Mouse (Mus musculus): ENCODE measurements around the gene Wnk1. TPM values are rescaled to one million over a fixed set of nuclear protein-coding genes. Genes with fewer than 3 reads are reported as not detected.
A peak's percentile ranks its signal among the peaks of the same experiment; 100 is the strongest.

Wnk1 gene
- polyA plus RNA-seq, 1 experiment from 2014 or later = 31.2 TPM

GRCm38 (mm10) chr6:120082251-120082950 lies 43.9 kb upstream of the Wnk1 start:
- Histone ChIP-seq H3K9me3 (ENCODE audit: control insufficient read depth, low read length) (no peaks in the 10 kb centered on the region), H3K4me2 (replicated peaks; ENCODE audit: low read depth) (no peak overlapping the region), H3K4me3 (ENCODE audit: low read depth, low read length) (no peak overlapping the region), H3K4me1 (replicated peaks; ENCODE audit: control insufficient read depth, insufficient read depth) (no peaks in the 10 kb centered on the region), H3K27ac (replicated peaks) (no peak overlapping the region), H3K9ac (ENCODE audit: low read length) (no peak overlapping the region), H3K27me3 (ENCODE audit: control insufficient read depth, insufficient read depth, low read length) (no peaks in the 10 kb centered on the region), H3K36me3 (ENCODE audit: control insufficient read depth, insufficient read depth, low read length) (no peaks in the 10 kb centered on the region)
- 88% methylated on average over 6 of the region's 6 CpGs for WGBS
- no peak for TF ChIP-seq EP300 (optimal IDR thresholded peaks at IDR 0.05)
- TF ChIP-seq CTCF (IDR thresholded peaks at IDR 0.05; ENCODE audit: low read depth) = no peak
- no peak for ATAC-seq (ENCODE audit: low FRiP score, low TSS enrichment)
- no peak for DNase-seq (ENCODE audit: low spot score)

GRCm38 (mm10) chr6:120081516-120081915 lies 43.0 kb upstream of the Wnk1 start:
- no peak overlapping the region for H3K27ac ChIP-seq (replicated peaks)
- H3K4me2 ChIP-seq (replicated peaks; ENCODE audit: low read depth) = no peak overlapping the region
- no peaks in the 10 kb centered on the region for H3K9me3 ChIP-seq (ENCODE audit: control insufficient read depth, low read length)
- TF ChIP-seq CTCF (IDR thresholded peaks at IDR 0.05; ENCODE audit: low read depth) = no peak
- no peaks in the 10 kb centered on the region for H3K27me3 ChIP-seq (ENCODE audit: control insufficient read depth, insufficient read depth, low read length)
- no peaks in the 10 kb centered on the region for H3K36me3 ChIP-seq (ENCODE audit: control insufficient read depth, insufficient read depth, low read length)
- ATAC-seq (ENCODE audit: low FRiP score, low TSS enrichment) (no peak), DNase-seq (ENCODE audit: low spot score) (no peak)
- H3K9ac ChIP-seq (ENCODE audit: low read length) = no peak overlapping the region
- H3K4me1 ChIP-seq (replicated peaks; ENCODE audit: control insufficient read depth, insufficient read depth) = no peaks in the 10 kb centered on the region
- no peak overlapping the region for H3K4me3 ChIP-seq (ENCODE audit: low read depth, low read length)
- 86% methylated on average over 4 of the region's 4 CpGs for WGBS

GRCm38 (mm10) chr6:120079547-120079946 lies 41.1 kb upstream of the Wnk1 start:
- DNase-seq (ENCODE audit: low spot score) (no peak), ATAC-seq (ENCODE audit: low FRiP score, low TSS enrichment) (no peak)
- H3K4me2 ChIP-seq (replicated peaks; ENCODE audit: low read depth) = no peak overlapping the region
- H3K27ac ChIP-seq (replicated peaks) = no peak overlapping the region
- no peaks in the 10 kb centered on the region for H3K9me3 ChIP-seq (ENCODE audit: control insufficient read depth, low read length)
- no peaks in the 10 kb centered on the region for H3K27me3 ChIP-seq (ENCODE audit: control insufficient read depth, insufficient read depth, low read length)
- H3K9ac ChIP-seq (ENCODE audit: low read length) = no peak overlapping the region
- H3K4me1 ChIP-seq (replicated peaks; ENCODE audit: control insufficient read depth, insufficient read depth) = no peaks in the 10 kb centered on the region
- TF ChIP-seq CTCF (IDR thresholded peaks at IDR 0.05; ENCODE audit: low read depth) = no peak
- TF ChIP-seq EP300 (optimal IDR thresholded peaks at IDR 0.05) = no peak
- WGBS = 78% methylated on average over 10 of the region's 10 CpGs
- no peaks in the 10 kb centered on the region for H3K36me3 ChIP-seq (ENCODE audit: control insufficient read depth, insufficient read depth, low read length)
- no peak overlapping the region for H3K4me3 ChIP-seq (ENCODE audit: low read depth, low read length)

DNA sequence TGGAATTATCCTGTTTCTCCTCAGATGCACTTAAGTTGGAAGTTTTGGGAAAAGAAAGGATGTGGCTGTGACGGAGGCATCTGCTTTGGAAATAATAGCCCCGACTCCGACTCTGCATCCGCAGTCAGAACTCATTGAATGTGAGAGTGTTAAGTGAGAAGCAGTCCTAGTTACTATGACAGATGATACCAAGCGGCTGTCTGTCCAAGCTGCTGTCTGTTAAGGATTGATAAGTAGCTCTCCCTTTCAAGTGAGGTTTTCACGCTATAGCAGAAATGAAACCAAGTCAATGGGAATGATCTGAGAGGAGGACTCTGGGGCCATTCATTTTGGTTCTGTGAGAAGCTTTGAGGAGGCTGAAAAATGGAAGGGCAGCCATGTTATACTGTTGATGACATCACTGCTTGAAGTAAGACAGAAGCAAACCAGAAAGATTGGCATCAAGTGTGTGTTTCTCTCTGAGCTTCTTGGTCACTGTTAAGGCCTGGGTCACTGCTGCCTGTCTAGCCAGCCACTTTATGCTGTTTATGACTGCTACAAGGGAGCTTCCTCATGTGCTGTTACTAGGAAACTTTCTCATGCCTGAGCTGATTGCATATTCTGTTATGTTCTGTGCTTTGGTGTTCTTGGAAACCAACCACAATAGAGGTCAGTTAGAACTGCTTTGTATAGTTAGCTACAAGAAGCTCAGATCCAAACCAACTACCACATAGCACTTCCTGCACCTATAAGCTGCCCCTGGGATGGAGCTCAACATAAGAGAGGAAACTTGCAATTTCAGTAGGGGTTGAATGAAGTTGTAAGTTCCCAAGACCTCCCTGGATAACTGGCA lies 38.4 kb upstream of the Wnk1 start:
- WGBS = 80% methylated on average over 6 of the region's 6 CpGs

DNA sequence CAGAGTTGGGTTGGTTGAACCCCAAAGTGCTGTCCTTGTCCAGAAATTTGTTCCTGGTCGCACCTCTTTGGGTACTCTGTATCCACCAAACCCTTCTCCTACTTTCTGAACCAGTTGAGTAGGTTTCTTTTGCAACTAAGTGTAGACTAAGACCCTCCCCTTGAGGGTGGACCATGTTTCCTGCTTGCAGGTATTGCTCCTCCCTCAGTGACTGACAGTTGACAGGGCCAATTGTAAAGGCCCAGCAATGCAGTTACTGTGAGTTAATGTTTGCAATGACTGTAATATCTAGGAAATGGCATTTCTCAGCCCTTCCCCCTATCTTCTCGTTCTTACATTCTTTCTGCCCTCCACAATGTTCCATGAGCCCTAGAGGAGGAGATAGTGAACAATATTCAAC lies 34.2 kb upstream of the Wnk1 start:
- ATAC-seq (ENCODE audit: low FRiP score, low TSS enrichment) = 0 out of 2 replicates have a peak, but pooled peaks have one; percentile 45

More for the DNA sequence above, 38.4 kb upstream of the Wnk1 start:
- Histone ChIP-seq H3K27me3 (ENCODE audit: control insufficient read depth, insufficient read depth, low read length) (no peaks in the 10 kb centered on the region), H3K36me3 (ENCODE audit: control insufficient read depth, insufficient read depth, low read length) (no peaks in the 10 kb centered on the region), H3K4me1 (replicated peaks; ENCODE audit: control insufficient read depth, insufficient read depth) (no peaks in the 10 kb centered on the region), H3K27ac (replicated peaks) (no peak overlapping the region), H3K9ac (ENCODE audit: low read length) (no peak overlapping the region), H3K4me2 (replicated peaks; ENCODE audit: low read depth) (no peak overlapping the region), H3K4me3 (ENCODE audit: low read depth, low read length) (no peak overlapping the region), H3K9me3 (ENCODE audit: control insufficient read depth, low read length) (no peaks in the 10 kb centered on the region)
- TF ChIP-seq EP300 (optimal IDR thresholded peaks at IDR 0.05) (no peak), CTCF (IDR thresholded peaks at IDR 0.05; ENCODE audit: low read depth) (no peak)
- no peak for ATAC-seq (ENCODE audit: low FRiP score, low TSS enrichment)
- no peak for DNase-seq (ENCODE audit: low spot score)

GRCm38 (mm10) chr6:120069546-120069945 lies 31.1 kb upstream of the Wnk1 start:
- no peak for TF ChIP-seq CTCF (IDR thresholded peaks at IDR 0.05; ENCODE audit: low read depth)
- TF ChIP-seq EP300 (optimal IDR thresholded peaks at IDR 0.05) = no peak
- Histone ChIP-seq H3K4me2 (replicated peaks; ENCODE audit: low read depth) (no peak overlapping the region), H3K4me3 (ENCODE audit: low read depth, low read length) (no peak overlapping the region), H3K27me3 (ENCODE audit: control insufficient read depth, insufficient read depth, low read length) (no peaks in the 10 kb centered on the region), H3K27ac (replicated peaks) (no peak overlapping the region), H3K9ac (ENCODE audit: low read length) (no peak overlapping the region), H3K36me3 (ENCODE audit: control insufficient read depth, insufficient read depth, low read length) (no peaks in the 10 kb centered on the region), H3K4me1 (replicated peaks; ENCODE audit: control insufficient read depth, insufficient read depth) (no peaks in the 10 kb centered on the region), H3K9me3 (ENCODE audit: control insufficient read depth, low read length) (no peaks in the 10 kb centered on the region)
- 87% methylated on average over 3 of the region's 3 CpGs for WGBS
- no peak for ATAC-seq (ENCODE audit: low FRiP score, low TSS enrichment)
- no peak for DNase-seq (ENCODE audit: low spot score)

More for the DNA sequence above, 34.2 kb upstream of the Wnk1 start:
- Histone ChIP-seq H3K27ac (replicated peaks) (no peak overlapping the region), H3K4me1 (replicated peaks; ENCODE audit: control insufficient read depth, insufficient read depth) (no peaks in the 10 kb centered on the region), H3K27me3 (ENCODE audit: control insufficient read depth, insufficient read depth, low read length) (no peaks in the 10 kb centered on the region), H3K4me3 (ENCODE audit: low read depth, low read length) (no peak overlapping the region), H3K9me3 (ENCODE audit: control insufficient read depth, low read length) (no peaks in the 10 kb centered on the region), H3K36me3 (ENCODE audit: control insufficient read depth, insufficient read depth, low read length) (no peaks in the 10 kb centered on the region), H3K4me2 (replicated peaks; ENCODE audit: low read depth) (no peak overlapping the region), H3K9ac (ENCODE audit: low read length) (no peak overlapping the region)
- DNase-seq (ENCODE audit: low spot score) = peak; percentile 29
- TF ChIP-seq EP300 (optimal IDR thresholded peaks at IDR 0.05) (no peak), CTCF (IDR thresholded peaks at IDR 0.05; ENCODE audit: low read depth) (no peak)
- WGBS = 61% methylated on average over 2 of the region's 2 CpGs

Measured in stomach, postnatal 0 days (tissue).